In the genomic region with DNA sequence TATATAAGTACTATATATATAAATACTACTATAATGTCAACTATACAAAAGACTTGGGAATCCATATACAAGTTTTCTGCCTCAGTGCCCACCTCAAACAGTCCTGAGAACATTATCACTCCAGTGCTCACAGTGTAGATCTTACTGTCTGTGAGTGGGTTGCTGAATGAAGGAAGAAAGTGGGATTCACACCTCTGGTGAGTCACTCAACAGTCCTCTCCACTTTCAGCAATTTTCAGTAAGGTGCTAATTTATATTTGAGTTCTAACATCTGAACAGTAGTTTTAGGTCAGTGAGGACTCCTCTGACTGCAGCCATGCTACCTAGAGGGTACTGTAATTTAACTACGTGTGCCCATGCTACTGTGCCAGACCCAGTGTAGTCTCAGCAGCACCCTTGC, we compare ENCODE assay signal across 17 mouse cellular contexts.
"Had no signal": no experiment of that assay in that cellular context is flagged by ENCODE, and none has a peak within 500 bp of the region (broad histone marks: within the 10 kb centered on the region; RNA-seq: fewer than 3 reads in every experiment).

No protein-coding gene starts in this region.

- DNase-seq: left cerebral cortex, postnatal 4 days; liver; liver, embryonic 13.5 days; liver, postnatal 0 days; lung, adult 18-20 months; lung, adult 2 months; lung, embryonic 14.5 days; lung, postnatal 10 days; lung, postnatal 14 days; lung, postnatal 36 days; lung, postnatal 4 days; midbrain, embryonic 14.5 days had no signal

- ATAC-seq: liver, embryonic 12.5 days; liver, postnatal 0 days; lung, postnatal 0 days; midbrain, embryonic 13.5 days; midbrain, embryonic 15.5 days; midbrain, embryonic 16.5 days had no signal
